Mouse (Mus musculus) gonadal fat pad, adult 2 months (tissue): ENCODE measurements around the gene Tsr1. TPM values are rescaled to one million over a fixed set of nuclear protein-coding genes. Genes with fewer than 3 reads are reported as not detected.

Experiments used
- DNase-seq: peaks from one replicate; pipeline ENCODE4 v3.0.0-alpha.2; 2012; ENCODE audit warnings: low read depth
- polyA plus RNA-seq: library from polyadenylated mRNA; depleted of rRNA; stranded (reverse); fragments of >200 nt; gene quantifications from 2 replicates; pipeline ENCODE4 v1.2.3, GENCODE M21; 2012; rRNA removed

Gene Tsr1
- 9.0 and 13.8 TPM in 2 replicates for polyA plus RNA-seq

DNA sequence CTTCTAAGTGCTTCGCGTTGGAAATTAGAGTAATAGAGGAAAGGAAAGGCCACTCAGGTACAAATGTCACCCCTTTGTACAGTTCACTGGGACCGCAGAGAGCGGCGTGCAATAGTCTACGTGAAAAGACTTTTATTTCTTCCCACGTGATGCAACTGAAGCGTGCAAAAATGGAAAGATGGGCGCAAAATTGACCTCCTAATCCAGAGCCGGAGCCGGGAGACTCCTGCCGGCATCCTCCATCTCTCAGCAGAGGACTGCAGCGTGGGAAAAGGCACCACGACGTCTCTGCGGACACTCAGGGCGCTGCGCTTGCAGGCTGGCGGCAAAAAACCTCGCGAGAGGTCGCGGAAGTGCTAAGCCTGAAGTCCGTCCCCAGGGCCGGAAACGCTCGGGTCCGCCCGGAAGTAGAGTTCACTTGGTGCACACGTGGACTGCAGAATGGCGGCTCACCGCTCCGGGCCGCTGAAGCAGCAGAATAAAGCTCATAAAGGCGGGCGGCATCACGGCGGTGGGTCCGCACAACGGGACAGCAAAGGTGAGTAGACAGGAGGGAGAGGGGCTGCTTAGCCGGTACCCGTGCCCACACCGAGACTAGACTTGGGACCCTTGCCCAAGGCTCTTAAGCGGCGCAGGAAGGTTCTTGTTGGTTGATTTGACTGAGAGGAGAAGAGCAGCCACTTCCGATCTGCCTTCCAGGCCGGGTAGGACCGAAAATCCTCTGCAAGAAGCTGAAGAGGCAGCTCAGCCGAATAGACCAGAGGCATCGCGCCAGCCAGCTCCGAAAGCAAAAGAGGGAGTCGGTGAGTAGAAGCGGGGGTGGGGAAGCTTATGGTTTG is at the start of gene Tsr1:
Gene Tsr1, plus strand, starts transcription at position 394 of the 839 bp plus-strand sequence.
- DNase-seq, result no peak

DNA sequence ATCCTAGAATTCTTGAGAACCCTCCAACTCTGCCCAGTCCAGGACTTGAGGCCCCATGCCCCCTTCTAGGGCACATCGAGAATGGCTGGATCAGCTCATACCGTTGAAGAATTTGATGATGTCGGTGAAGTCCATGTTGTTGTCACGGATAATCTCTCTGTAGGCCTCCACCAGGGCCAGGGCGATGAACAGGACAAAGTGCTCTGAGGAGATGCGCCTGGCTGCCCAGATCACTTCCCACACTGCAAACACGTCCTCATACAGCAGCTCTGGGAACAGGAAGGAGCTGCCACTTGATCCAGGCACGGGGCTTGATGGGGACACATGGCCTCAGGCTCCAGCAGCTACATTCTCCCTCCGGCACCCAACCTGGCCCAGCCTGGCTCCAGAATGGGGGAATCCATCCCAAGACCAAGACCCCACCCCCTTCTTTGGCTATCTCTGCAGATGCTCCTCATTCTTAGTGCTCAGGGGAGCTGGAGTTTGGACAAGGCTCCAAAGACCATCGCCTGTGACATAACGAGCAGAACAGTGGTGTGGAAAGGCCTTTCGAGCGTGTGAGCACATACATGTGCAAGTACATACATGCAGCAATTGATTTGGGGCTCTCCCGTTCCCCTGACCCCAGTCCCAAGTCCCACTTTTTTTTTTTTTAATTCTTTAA is 46.7 kb upstream of the Tsr1 start:
- DNase-seq, result no peak

DNA sequence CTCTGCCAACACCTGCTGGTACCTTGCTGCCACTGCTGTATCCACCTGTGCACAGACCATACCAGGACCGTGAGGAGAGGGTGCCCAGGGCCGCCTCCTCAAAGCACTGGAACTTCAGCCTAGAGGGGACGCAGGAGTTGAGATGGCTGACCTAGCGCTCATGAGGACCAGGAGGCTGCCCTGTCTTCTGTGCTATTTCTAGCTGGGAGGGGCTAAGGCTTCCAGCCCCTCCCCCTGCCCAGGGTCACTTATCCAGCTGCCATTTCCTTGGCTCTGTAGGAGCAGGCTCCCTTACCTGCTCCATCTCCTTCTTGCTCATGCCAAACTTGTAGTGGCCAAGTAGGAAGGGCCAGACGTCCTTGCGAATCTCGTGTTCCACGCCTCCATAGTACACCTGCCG is 40.1 kb upstream of the Tsr1 start:
- no peak for DNase-seq

DNA sequence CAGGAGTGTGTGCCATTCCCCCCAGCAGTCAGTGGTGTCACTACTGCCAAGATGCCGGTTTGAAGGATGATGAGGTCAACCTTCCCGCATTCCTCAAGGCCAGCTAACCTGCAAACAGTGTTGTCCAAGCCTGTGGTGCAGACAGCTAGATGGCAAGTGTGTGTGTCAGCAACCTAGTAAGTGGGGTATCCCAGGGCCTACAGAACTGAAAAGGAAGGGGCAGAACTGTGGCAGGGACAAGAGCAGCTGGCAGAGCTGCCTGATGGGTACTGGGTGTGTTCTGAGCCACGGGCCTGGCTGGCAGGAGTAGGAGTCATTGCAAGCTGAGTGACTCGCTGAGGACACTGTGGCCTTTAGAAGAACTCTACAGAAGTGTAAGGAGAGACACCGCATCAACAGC is 35.7 kb upstream of the Tsr1 start:
- no peak for DNase-seq

DNA sequence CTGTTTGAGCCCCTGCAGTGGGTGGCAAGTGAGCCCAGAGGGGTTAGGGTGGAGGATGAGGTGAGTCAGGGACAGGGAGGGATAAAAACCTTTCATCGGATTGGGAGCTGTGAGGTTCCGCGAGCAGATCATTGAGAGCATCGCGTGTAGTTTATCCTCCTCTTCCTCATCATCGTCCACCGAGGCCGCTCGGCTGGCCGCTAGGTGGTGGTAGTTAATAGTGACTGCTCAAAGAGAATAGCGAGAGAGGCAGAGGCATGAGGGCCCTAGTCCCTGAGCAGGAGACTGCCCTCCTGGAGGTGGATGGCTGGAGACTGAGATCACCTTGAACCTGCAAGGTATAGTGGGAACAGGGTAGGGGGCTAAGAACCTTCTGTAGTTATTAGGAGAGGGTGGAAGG is 34.4 kb upstream of the Tsr1 start:
- DNase-seq, result no peak

DNA sequence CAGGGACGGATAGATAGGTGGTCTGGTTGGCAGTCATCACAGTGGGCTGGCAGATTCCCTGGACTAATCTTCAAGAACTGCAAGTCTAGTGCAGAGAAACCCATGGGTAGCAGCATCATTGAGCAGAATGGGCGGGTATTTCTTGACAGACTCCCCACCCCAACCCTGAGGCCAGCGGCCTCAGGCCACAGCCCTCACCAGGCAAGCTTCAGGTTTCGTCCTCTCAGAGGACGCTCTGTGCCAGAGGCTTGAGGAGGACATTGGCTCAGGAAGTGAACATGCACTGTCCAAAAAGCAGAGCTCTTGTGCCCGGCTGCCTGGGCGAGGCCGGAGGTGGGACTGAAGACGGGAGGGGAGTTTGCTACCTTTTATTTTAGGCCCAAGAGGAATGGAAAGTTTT is 33.5 kb upstream of the Tsr1 start:
- DNase-seq, result no peak

DNA sequence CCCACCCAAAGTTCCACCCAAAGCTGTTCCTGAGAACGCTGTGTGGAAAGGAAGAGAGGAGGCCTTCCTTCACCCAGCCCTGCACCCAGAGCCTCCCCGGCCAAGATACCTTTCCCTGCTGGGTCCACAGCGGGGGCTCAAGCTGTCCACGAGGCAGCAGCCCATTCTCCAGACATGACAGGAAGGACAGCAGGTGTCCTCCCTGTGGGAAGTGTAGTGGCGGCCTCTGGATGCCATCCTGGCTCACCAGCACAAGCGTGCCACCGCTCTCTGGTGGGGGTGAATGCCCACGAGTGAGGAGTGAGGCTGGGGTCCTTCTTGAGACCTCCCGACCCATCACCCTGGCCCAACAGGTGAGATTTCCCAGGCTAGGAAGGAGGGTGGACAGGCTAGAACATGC is 32.6 kb upstream of the Tsr1 start:
- DNase-seq, result no peak

DNA sequence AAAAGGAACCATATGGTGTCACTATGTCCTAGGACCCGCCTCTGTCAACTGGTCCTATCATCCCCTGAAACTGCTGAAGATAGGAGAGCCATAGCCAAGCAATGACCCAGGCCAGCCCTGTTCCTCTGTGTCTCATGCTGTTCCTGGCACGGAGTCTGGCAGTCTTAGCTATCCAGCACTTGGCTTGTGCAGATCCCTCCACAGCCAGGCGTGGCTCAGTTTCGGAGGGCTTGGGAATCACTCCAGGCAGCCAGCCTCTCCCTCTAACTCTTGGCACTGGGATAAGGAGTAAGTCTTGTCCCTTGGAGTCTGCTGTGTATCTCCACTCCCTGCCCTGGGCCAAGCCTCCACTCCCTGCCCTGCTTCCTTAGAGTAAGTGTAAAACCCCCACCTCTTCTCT is 31.2 kb upstream of the Tsr1 start:
- DNase-seq, result no peak

DNA sequence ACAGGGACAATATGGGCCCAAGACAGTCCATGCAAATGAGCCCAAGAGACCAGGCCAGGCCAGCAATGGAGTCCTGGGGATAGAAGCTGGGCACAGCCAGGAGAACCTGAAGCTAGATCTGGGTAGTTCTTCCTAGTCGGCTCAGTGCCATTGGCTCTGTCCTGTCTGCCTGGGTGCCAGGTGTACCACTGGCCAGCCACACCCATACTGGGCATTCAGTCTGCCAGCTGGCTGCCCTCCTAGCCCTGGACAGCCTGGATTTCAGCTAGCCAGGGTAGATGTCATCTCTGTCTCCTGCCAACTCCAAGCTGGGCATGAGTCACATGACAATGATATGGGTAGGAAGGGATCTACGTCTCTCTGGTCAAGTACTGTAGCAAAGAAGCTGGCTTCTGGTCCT is 30.7 kb upstream of the Tsr1 start:
- no peak for DNase-seq

DNA sequence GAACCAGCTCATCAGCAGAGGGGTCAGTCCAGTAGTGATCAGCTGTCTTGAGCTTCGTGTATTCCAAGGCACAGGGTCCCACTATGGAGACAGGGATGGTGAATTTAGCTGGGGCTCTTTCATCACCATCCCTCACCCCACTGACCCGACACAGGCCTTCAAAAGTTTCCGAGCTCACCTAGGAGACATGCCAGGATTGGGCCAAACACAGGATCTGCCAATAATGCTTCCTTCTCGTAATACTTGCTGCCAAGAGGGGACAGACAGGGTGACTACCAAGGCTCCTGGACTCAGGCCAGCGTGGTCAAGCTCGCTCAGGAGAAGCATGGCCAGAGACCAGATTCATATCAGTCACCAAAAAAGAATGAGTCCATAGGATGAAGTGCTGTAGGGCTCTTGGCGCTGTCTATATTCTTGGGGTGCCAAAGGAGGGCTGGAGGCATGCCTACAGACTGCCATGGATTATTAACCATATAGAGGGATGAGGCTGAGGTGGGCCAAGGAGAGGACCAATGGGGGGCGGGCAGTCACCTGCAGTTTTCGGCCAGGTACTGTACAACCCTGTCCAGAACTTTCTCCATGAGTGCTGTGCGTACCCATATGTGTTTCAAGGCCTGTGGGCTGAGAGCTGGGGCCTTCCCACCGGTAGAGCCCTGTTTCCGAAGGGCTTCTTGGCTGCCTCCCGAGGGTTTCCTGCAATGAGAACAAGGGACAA is 29.7 kb upstream of the Tsr1 start:
- no peak for DNase-seq

DNA sequence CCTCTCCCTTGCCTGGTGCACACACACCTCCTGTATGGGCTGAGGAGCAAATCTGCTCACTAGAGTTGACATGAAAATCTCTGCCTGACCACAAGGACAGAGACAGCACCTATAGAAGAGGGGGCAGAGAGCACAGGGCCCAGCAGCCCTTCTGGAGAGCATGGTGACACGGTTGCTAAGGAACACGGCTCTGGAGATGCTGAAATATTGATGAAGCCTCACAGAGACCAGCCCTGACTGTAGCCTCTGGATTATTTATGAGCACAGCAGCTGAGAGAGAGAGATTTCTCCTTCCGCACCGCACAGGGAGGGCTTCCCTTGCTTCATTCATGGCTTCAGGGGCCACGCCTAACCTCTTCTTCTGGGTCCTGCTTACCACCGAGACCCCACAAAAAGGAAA is 28.3 kb upstream of the Tsr1 start:
- DNase-seq, result no peak

DNA sequence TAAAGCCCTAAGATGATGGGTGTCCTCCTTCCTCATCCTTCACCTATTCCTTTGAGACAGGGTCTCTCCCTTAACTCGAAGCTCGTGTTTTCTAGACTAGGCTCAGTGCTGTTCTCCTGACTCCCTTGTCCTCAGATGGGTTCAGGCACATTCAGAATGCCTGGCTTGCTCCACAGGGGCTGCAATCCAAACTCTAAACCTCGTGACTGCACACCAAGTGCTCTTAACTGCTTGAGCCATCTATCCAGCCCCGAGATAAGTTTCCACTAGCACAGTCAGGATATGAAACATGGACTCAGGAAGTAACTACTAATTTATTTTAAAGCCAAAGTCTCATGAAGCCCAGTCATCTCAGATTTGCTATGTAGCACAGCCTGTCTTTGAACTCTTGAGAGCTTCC is 27.3 kb upstream of the Tsr1 start:
- DNase-seq, result no peak

DNA sequence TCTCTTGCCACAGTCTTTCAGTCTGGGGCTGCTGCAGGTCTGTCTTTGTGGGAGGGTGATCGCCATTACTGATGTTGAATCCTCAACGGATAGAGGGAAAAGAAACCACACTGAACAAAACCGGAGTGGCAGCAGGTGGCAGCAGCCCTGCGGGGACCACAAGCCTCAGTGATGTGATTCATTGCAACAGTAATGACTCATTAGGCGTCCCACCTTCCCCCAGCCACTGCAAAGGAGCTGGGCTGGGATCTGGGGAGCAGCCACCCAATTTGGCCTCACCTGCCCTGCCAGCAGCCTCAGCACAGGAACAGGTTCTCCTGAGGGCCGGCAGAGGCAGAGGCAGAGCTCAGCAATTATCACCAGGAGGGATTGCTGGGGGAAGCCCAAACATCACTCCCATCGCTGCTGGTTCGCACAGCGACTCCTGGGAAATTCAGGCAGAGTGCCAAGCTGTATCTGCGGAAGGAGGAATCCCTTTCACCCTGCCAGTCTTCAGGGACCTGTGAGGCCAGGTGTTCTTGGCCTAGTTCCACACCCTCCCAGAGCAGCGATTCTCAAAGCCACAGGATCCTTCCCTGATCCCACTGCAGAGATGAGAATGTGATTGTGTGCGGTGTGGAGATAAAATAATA is 26.8 kb upstream of the Tsr1 start:
- DNase-seq, result no peak

DNA sequence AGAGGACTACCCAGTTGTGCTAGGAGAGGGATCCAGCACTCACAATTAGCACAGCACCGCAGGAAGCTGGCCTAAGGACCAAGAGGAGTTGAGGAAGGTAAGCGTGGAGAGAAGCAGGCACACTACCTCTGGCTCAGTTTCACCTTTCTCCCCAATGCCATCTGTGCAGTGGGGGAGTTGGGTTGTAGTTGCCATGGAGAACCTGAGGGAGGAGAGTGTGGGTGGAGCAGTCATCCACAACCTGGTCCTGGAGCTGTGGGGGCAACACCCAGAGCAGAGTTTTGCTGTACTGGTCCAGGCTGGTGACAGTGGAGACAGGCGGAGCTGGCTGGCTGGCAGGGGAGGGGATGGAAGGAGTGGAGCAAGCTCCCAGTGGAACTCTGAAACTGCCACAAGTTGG is 23.2 kb upstream of the Tsr1 start:
- no peak for DNase-seq

DNA sequence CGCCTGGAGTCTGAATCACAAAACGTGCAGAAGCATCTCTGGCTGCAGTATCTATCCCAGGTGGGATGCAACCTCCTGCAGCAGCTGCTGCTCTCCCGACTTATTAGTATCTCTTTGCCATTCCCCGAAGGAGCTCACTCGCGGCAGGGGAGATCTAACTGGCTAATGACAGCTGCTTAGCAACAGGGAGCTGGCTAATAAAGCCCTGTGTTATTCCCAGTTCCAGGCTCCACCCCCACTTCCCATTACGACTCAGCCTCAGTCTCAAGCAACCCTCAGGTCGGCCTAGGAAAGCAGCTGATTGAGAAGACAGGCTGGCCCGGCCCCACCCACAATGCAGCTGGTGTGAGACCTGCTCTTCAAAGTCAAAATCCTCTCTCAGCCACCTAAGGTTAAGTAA is 21.1 kb upstream of the Tsr1 start:
- no peak for DNase-seq

DNA sequence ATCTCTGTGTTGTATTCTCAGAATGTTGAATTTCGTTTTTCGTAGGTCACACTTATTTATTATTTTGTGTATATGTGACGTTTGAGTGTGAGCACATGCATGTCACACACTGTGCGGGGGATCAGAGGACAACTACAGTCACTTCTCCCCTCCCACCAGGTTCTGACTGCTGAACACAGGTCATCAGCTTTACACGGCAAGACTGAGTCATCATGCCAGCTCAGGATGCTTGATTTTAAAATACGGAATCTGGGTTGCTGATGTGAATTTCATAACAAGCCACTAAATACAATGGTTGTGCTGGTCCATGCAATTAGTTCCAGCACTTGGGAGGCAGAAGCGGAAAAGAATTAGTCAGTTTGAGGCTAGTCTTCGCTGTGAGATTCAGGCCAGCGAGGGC is 16.9 kb upstream of the Tsr1 start:
- DNase-seq, result no peak

DNA sequence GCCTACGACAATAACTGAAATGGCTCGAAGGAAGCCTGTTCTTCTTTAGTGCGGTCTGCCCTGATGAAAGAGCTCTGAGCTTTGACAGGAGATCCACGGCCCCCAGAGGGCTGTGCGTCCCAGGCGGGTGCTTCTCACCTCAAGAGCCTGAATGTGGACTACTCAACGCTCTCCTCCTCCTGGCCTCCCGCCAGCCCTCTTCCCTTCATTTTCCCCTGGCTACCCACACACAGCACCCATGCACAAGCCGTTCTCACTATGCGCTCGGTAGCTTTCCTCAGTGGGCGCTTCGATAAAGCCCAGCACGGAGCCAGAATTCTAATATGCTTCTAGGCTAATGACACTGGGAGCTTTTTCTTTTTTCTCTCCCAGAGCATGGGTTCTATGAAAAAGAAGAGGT is 15.9 kb upstream of the Tsr1 start:
- DNase-seq, result no peak

DNA sequence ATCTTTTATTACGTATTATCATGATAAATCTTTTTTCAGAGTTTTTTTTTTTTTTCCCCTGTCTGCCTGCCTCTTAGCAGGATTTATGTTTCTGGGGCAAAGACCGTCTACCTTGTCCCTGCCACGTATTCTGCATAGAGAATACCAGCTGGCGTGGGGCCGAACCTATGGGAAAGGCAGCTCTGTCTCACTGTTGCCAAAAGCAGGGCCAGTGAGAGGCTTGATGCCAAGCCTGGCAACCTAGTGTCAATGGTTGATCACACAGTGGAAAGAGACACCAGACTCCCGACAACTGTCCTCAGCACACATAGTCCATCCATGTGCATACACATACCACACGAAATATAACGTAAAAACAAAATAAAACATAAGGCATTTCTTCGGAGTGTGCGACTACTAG is 14.8 kb upstream of the Tsr1 start:
- no peak for DNase-seq

DNA sequence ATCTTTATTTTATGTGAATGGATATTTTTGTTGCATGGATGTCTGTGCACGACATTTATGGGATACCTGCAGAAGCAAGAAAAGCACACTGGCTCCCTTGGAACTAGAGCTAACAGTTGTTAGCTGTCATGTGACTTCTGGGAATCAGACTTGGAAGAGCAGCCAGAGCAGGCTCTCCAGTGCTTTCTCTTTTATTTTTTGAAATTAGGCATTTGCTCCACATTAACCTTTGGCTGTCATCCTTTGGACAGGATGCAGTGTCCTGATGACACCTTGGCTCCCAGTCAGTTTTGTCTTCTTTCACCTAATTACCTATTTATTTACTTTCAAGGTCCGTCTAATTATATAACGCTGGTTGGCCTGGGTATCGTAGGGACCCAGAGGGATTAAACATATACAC is 3.3 kb upstream of the Tsr1 start:
- no peak for DNase-seq

DNA sequence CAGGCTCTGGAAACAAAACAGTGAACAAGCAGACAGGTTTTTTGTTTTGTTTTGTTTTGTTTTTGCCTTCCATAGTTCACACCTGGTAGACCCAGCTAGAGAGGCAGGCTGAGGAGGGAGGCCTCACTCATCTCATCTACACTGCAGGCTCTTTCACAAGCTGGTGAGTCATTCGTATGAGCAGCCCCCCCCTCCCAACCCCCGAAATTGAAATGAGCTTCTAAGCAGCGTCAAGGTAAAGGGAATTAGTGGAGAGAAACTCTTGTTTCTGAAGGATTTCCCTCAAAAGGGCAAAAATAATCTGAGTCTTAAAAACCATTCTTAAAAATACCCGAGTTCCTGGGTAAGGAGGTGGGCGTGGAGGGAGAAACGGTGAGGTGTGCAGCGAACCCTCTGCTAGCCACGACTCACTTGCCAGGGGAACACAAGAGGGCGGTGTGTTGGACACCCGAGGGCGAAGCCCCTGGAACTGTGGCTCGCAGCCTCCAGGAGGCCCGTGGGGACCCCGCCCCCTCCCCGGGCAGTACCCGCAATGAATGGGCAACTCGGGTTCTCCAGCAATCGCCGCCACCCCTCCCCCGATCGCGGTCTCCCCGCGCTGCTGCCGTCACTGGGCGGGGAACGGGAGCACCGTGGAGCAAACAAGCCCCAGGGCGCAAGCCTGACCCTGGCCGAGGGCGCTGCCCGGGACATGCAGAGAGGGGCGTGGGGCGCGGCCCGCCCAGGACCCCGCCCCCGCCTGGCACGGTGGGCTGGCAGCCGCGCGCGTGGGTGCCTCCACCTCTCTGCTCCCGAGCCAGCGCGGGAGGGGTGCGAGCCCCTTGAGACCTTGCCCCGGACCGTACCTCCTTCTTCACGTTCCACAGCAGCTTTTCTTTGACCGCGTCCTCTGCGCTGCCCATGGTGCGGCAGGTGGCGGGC is 1.6 kb upstream of the Tsr1 start:
- DNase-seq, result no peak

DNA sequence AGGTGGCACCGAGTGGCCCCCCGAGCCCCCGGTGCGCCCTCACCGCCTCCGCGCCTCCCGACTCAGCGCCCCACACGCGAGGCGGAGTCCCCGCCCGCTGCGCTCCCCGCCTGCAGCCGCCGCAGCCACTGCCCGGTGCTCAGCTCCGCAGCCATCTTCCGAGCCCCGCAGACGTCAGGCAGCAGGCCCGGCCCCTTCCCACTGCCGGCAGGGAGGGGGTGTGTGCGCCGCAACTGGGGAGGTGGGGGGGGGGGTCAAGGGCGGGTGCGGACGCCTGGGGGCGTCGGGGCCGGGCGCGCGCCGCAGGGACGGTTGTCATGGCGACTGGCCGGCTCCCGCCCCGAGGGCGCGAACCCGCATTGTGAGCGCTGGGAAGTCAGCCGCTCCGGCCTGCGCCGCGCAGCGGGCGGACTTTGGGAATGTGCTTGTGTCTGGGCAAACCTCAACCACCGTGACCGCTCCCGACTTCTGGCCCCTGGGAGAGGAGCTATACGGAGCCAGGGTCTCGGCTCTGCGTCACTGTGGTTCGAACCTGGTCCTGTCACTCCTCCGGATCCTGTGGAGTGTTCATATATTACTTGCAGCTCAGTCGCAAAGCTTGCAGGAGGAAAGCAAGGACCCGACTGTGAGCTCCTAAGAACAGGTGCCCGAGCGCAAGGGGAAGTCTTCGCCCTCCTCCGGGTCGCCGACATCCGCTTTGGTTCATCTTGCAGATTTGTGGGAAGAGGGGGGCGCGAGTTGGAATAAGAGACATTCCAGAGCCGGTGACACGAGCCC is 782 bp upstream of the Tsr1 start, which contains the start of gene Sgsm2:
Gene Sgsm2, minus strand, starts transcription at position 160 of the 777 bp plus-strand sequence.
- no peak for DNase-seq
